Mouse (Mus musculus) adrenal gland (tissue): ENCODE data around the gene Atf7ip.

ENCODE experiments used
- intact Hi-C: fragments of 180-260 bp; cut with DNase I; formaldehyde crosslinking; loops from one replicate; pipeline ENCODE4 v1.15.1; 2025

The Atf7ip gene

DNA sequence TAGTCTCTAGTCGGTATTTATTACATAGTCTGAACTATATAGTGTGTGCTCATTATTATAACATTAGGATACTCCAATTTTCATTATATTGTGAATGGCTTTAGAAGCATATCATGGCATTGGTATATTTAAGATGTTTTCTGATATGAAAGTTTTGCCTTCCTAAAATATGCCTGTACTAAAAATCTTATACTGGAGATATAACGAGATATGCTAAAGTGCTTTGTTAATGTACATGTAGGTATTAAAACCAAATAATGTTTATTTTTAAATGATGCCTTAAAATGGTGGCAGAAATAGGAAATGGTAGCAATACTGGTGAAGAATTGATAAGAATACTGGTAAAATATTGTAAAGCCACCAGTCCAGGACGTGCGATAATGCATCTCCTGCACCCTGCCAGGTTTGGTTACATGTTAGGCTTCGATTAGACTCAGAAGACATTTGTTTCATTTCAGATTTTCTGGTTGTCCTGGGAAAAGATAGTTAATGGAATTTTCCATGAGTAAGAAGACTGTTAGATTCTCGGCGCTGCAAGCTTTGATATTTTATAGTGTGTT lies 45.7 kb downstream of the Atf7ip start:
- intact Hi-C loops, result no loop called here

DNA sequence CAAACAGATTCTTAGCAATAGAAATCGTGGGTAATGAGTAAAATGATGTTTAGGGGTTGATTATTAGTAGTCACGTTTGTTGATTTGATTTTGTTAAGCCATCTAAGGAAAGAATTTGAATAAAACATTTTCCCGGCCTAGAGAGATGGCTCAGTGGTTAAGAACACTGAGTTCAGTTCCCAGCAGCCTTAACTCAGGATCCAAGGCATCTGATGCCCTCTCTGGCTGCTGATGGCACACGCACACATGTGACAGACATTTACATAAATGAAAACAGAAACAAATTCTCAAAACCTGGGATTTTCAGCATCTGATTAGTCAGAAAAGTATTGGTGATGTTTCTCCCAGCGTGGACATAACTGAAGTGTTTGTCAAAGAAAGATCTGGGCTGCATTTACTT lies 47.2 kb downstream of the Atf7ip start:
- intact Hi-C loops, result no loop called here

DNA sequence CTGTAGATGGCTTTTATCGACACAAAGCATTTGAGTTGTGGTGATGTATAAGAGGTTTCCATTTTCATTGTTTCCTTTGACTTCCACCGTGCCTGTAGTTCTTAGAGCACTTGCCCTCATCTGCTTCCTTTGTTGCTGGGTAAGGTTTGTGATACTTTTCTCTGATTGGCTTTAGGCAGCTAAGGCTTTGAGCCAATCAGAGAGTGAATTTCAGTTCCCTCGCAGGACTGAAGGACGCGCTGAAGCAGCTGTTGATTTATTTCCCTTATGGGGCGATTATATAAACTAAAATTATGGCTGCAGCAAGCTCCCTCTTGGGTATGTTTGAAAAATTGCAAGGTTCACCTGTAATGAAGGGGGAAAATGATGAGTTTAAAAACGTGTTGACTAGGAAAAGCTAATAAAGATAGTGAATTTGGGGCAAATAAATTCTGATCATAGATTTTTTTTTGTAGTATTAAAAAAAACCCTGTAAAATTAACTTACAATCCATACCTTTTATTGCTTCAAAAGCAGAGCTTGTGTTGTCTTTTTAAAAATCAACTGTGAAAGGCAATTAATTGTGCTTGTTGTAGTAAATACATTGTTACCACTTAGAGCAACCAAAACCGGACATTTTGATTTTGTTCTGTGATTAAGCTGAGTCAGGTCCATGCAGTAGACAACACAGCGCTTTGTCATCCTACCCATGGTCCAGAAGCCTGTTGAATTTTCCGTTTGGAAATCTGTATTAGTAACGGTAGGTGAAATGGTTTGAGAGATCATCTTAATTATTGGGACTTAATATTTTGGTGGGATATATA lies 48.0 kb downstream of the Atf7ip start:
- intact Hi-C loops, result loop anchor here (1.0 kb wide), 1 partner anchor 87 kb away; no protein-coding TSS in a partner anchor

DNA sequence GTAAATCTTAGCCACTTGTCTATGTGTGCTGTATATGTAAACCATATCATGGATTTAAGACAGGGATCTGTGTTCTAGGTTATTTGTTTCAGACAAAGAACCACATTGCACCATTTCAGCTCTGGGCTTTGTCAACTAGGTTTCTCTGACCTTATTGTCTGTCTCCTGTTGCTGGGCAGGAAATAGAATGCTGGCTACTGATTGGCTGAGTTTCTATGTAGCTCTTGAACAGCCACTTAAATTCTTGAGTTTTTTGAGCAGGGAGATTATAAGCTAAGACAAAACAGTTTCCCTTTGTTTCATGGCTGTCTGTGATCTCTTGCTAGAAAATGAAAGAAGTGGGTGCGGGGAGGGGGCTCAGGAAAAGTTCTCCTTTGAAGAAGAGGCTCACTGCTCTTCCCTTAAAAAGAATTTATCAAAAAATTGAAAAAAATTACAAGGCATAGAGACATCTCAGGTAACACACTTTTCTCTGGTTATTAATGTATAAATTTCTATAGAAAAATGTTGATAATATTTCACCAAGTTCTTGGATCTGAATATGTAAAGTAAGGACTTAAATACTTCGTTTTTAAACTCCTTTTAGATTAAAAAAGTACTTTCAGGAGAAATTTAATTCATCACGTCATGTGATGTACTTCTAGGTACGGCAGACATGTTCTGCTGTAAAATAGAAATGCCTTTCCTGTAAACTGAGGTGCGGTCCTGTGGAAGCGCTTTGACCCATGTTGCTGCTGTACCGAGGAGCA lies 49.0 kb downstream of the Atf7ip start:
- intact Hi-C loops, result loop anchor here (1.0 to 5.0 kb wide), 2 partner anchors 38 to 88 kb away; no protein-coding TSS in a partner anchor

DNA sequence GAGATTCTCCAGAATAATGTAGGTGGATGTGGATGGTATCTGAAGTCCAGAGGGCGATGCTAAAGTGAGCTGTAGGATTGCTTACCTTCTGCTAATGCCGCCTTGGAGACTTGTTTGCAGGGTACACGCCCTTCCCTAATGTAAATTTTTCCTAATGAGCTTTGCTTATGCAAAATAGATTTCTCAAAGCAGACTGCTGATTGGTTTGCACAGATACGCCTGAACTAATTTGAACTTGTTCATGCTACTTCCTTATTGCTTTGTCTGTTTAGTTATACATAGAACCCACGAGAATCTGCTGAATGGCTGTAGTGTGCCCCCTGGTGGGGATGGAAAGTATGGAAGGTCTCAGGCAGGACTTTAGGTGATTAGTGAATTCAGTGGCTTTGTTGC lies 49.6 kb downstream of the Atf7ip start:
- intact Hi-C loops, result loop anchor here (5.0 kb wide), 1 partner anchor 38 kb away; no protein-coding TSS in a partner anchor

DNA sequence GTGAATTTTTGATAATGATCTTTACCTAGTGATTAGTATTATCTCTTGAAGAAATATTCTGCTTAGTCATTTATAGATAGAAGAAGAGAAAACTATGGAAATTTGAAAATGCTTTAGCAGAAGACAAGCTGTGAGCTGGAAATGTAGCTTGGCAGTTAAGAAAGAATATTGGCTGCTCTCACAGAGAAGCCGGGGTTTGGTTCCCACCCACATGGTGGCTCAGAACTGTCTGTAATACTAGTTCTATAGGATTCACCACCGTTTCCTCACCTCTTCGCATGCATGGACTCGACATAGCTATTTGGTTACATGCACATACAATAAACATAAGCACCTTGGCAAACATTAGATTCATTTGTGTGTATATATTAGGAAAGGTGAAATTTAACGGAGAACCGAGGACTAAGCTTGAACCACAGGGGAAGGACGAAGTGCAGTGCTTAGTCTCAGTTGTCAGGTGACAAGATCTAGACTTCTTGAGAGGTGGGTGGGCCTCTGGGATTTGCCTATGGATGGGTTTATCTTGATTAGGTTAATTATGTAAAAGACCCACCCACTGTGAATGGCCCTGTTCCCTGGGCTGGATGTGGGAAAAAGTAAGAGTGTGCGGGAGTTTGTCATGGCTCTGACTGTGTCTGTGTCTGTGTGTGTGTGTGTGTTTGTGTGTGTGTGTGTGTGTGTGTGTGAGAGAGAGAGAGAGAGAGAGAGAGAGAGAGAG lies 52.5 kb downstream of the Atf7ip start:
- intact Hi-C loops, result loop anchor here (5.0 kb wide), 1 partner anchor 41 kb away; no protein-coding TSS in a partner anchor

DNA sequence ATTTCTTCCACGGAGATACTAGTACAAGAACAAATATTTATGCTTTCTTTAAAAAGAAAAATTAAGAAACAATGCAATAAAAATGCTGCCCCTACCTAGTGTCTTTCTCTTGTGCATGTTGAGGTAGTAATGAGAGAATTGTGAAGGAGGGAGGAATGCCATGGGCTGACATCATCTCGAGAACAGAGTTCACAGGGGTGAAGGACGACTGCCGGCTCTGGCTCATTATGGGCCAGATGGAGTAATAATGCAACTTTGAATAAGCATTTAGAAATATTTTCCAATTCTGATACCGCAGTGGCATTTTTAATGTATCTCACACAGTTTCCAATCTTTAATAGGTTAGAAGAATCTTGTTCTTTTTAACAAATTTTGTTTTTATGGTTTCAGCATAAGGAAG lies 60.0 kb downstream of the Atf7ip start:
- intact Hi-C loops, result no loop called here

DNA sequence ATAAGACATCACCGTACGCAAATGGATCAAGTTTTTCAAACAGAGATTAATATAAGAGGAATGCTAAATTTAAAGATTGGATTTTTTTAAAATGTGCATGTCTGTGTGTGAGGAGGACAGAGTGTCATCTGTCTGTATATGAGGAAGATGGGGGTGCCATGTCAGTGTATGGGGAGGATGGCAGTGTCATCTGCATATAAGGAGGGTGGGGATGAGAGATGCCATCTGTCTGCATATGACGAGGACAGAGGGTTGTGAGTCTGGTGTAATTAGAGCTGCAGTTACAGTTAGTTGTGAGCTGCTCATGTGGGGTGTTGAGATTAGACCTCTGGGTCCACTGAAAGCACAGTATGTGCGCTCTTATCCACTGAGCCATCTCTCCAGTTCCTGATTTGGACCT lies 84.8 kb downstream of the Atf7ip start:
- intact Hi-C loops, result no loop called here

DNA sequence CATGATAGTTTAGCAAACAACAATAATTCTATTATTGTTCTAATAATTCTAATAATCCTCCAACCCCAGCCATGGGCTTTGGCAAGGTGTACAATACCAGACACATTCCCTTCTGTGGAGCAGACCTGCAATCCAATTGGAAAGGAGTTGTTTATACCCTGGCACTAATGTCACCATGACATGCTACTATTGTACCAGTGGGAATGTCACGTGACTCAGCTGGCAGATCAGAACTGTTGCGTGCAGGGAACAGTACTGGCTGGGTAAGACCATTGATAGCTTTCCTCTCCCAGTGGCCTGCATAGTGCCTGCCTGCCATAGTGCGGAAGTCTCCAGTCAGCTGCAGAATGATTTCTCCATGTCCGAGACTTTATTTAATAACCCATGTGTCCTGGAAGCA lies 88.6 kb downstream of the Atf7ip start:
- intact Hi-C loops, result no loop called here

DNA sequence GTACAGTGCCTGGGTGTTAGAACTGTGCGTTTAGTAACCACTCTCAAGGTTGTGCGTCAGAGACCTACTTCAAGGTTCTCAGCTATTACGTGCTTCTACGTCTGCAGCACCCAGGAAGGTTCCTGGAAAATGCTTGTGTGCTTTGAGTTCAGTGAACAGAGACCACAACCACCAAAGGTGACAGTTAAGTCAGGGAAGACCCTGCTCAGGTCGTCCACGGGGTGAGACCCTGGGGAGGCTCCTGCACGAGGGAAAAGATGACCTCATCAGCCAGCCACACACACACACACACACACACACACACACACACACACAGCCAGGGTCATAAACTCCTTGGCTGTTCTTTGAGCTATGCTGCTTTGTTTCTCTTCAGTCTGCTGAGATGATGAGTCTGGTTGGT lies 96.6 kb downstream of the Atf7ip start:
- intact Hi-C loops, result no loop called here

DNA sequence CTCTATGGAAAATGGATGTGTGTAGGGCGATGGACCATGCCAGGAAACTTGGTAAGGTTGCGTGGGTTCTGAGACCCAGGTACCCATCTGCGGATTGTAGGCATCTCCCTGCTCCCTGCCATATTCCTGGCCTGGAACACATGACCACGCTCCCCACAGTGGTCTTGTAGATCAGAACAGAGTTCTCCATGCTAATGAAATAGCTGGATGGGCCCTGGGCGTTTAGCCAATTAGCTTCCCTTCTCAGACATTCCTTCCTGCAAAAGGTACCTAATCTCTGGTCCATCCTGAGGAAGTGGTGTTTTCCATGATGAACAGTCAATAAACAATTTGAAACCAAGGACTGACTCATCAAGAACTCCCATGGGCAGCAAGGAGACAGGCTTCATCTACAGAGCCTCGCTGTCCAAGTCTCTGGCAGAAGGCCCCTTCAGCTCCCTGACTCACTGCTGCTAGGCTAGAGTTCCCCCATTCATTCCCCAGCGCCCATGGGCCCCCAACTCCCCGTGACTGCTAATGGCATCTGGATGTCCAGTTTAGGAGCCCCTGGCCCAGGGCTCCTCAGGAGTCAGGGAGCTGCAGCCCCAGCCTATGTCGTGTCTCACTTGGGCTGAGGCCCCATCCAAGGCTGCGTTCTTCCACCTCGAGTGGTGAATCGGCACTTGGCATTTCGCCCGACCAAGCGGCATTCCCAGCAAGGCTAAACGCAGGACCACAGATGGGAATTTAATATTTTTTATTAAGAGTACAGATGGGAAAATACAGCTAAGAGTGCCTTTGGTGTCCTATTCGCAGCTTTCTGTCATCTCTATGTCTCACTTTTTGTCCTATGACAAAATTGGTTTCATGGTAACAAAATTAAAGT lies 105.6 kb downstream of the Atf7ip start:
- intact Hi-C loops, result no loop called here

DNA sequence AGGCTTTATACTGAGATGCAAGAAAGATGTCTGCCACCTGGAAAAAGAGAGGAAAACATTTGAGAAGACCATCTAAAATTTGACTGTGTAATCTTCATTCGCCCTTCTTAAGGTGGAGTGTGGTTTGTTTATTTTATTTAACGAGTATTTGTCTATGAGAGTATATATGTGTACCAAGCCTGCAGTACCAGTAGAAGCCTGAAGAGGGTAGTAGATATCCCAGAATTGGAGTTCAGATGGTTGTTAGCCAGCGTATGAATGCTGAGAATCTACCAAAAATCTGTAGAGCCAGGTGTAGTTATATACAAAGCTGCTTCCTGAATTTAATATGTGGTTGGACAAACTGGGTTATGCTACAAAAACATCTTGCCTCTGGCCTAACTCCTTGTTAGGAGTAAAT lies 106.3 kb downstream of the Atf7ip start:
- intact Hi-C loops, result no loop called here

DNA sequence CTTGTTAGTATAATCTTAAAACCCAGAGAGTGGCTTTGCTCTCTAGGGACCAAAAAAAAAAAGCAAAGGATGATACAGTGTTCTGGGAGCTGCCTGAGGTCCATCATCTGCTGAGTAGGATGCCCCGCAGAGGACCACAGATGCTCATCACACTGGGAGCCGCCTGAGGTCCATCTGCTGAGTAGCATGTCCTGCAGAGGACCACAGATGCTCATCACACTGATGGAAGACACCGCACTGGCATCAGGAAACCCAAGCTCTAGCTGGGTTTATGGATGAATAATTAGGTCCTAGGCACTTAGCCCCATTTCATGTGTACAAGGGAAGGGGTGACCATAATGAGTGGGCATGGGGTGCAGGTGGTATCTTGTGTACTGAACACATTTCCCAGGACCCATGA lies 108.2 kb downstream of the Atf7ip start:
- intact Hi-C loops, result no loop called here

DNA sequence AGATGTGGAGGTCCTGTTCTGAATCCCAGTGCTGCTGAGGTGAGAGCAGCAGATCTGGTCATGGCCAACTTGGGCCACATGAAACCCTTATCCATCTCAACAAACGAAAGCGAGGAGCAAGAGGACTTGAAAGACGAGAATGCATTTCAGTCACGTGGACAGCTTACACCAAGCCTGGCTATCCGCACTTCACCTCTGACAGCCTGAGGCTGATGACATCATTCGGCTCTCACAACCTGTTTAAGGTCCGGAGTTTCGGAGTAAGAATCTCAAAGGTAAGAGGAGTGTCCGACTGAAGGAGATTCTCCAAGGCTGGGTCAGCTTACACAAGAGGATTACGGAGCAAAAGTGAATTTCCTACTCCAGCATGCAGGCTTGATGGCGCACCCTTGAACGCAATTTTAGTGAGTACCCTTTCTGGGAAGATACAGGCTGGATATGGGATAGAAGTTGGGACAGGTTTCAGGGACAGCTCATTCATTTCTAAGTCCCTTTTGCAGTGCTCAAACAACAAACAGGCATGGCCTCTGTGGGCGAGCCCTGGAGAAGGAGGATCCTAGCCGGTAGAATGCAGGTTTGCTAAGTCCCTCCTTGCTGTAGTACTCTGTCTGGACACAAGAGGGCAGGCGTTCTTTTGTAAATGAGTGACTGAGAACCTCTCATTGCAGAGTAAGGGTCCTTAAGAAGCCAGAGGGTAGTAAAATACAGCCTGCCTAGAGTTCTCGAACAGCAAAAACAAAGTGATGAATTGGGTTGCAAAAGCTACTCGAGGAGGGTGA lies 114.6 kb downstream of the Atf7ip start:
- intact Hi-C loops, result loop anchor here (2.0 kb wide), 1 partner anchor 102 kb away; no protein-coding TSS in a partner anchor

DNA sequence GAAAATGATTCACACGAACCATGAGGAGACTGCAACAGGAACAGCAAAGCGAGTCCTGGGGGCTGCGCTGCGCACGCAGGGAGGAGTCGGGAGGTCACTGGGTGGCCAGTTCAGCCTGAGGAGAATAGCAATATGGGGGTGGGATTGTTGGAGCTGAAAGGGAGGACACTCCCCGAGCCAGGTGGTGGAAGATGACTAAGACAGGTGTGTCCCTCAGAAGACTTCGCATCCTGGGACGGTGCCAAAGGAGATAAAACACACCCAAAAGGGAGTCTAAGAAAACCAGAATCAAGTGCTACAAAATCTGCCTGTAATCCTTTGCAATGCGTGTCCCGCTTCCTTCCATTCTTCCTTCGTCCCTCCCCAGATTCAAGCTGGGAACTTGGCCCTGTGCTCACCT lies 119.5 kb downstream of the Atf7ip start:
- intact Hi-C loops, result no loop called here

DNA sequence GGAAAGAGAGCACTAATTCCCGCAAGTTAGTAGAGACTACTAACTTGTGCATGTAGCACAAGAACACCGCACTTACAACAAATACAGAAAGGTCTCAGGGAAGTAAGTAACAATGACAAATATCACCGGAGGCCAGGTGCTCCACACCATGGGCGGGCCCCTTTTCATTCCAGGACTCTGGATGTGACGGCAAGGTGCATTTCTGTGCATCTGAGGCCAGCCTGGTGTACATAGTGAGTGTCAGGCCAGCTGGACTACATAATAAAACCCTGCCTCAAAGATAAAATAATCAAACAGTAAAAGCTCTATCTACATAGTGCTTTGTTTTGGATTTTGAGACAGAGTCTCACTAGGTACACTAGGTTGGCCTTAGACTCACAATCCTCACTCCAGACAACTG lies 123.7 kb downstream of the Atf7ip start:
- intact Hi-C loops, result no loop called here

DNA sequence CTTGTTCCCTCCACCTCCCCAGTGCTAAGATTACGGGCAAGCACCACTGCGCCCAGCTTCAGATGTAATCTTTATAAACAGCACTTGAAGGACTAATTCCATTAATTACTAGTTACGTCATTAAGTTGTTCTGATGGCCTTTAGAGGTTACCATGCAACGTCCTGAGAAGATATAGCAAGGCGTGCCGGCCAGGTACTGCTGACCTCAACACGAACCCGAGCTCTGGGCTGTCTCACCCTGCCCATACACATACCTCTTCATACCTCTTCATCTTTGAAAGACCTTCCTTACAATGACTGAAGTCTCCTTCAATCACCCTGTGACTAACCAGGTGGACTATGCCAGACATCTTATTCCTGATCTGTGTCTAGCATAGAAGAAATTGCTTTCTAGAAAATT lies 125.6 kb downstream of the Atf7ip start:
- intact Hi-C loops, result no loop called here

DNA sequence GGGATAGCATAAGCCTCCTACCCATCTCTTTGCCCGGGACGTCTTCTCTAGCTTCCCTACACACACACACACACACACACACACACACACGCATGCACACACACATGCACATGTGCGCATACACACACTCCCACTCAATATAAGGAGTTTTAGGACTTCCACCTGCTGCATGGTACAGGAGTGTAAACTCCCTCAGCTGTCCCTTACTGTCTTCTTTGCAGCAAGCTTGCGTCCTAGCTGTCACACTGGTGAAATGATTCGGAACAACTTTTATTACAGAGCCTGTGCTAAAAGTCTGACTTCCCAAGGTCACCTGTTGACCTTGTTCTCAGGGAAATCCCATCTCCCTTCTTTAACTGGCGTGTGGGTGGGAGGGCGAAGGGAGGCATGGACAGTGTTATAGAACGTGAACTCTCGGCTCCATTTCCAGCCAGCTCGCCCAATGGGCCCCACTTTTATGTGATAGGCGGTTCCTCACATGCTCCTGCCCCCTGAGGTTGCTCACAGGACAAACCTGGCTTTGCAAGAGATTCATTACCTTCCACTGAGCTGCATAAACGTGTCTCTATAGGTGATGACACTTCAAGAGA lies 126.1 kb downstream of the Atf7ip start:
- intact Hi-C loops, result no loop called here

DNA sequence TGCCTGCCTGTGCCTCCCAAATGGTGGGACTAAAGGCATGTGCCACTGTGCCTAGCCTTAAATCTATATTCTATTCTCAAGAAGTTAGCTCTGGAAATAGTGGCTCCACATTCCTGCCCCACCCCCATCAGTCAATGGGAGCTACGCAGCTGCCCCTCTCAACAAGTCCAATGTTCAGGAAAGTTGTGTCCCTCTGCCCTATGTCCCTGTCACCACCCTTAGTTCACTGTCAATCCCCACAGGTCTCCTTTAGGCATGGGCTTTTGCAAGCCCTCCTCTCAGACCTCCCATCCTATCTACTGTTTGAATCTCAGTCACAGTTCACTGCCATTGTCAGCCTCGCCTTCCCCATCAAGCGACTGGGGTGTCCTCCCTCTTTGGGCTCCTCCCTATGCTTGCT lies 127.2 kb downstream of the Atf7ip start:
- intact Hi-C loops, result no loop called here
